Mouse (Mus musculus) liver, embryonic 14.5 days (tissue): ENCODE results near the gene 2310011J03Rik.

Source experiments
- CTCF ChIP-seq: IDR thresholded peaks from 2 replicates; pipeline ENCODE4 v1.5.1; 2016; ENCODE audit warnings: antibody characterized with exemption, low read depth, control low read depth
- EP300 ChIP-seq: IDR thresholded peaks from 2 replicates; pipeline ENCODE4 v1.6.1; 2016; ENCODE audit warnings: antibody characterized with exemption, low read depth

DNA sequence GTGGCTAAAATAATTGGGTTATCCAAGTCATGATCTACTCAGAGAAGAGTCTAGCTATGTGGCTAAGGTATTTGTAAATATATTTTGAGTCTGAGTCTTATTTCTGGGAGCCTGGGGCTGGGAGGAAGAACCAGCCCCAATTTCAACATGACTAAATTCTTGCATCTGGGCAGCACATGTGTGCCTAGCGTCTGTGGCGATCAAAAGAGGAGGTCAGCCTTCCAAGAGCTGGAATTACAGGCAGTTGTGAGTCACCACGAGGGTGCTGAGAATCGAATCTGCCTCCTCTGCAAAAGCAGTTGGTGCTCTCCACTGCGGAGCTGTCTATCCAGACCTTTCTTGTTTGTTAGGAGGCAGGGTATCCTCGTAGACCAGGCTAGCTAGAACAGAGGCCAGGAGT lies 45.4 kb upstream of the 2310011J03Rik start:
- TF ChIP-seq CTCF (no peak), EP300 (no peak)
